In genomic region chr9:71519836-71520235, GRCm38 (mm10) we compare ENCODE assay signal across 20 mouse cellular contexts. TPM values are rescaled to one million over a fixed set of nuclear protein-coding genes. Genes with fewer than 3 reads are reported as not detected.
A peak's percentile ranks its signal among the peaks of the same experiment; 100 is the strongest.
DNase-seq lines count a peak whose midpoint lies in the region; ATAC-seq and TF ChIP-seq lines count a peak whose summit lies in the region.
"Had no signal": no experiment of that assay in that cellular context is flagged by ENCODE, and none has a peak within 500 bp of the region (broad histone marks: within the 10 kb centered on the region; RNA-seq: fewer than 3 reads in every experiment).

No protein-coding gene starts in this region.

- TF ChIP-seq CTCF in gastrocnemius, adult 2 months (IDR thresholded peaks at IDR 0.05), result peak; percentile 24; the same call in 1 of the 2 replicates
- peak; percentile 12; the same call in 1 of the 2 replicates for TF ChIP-seq CTCF in hindbrain, postnatal 0 days (IDR thresholded peaks at IDR 0.05; ENCODE audit: low read depth)
- TF ChIP-seq CTCF in stomach, postnatal 0 days (IDR thresholded peaks at IDR 0.05; ENCODE audit: low read depth), result peak; percentile 37

- no peak overlapping the region for H3K4me3 ChIP-seq in gastrocnemius, adult 2 months
- H3K4me3 ChIP-seq in hindbrain, postnatal 0 days (ENCODE audit: low read length), result no peak overlapping the region
- no peak overlapping the region for H3K4me3 ChIP-seq in hindbrain, embryonic 11.5 days (ENCODE audit: low read depth, low read length)
- H3K4me3 ChIP-seq in stomach, postnatal 0 days (ENCODE audit: low read depth, low read length), result no peak overlapping the region
- H3K4me3 ChIP-seq: embryonic facial prominence, embryonic 12.5 days; forebrain, embryonic 15.5 days; heart, embryonic 13.5 days; hindbrain, embryonic 12.5 days had no signal

- H3K4me2 ChIP-seq in hindbrain, postnatal 0 days (ENCODE audit: low read depth, low read length), result no peak overlapping the region
- H3K4me2 ChIP-seq in hindbrain, embryonic 11.5 days (replicated peaks; ENCODE audit: low read depth, low read length), result no peak overlapping the region
- H3K4me2 ChIP-seq in stomach, postnatal 0 days (replicated peaks; ENCODE audit: low read depth), result no peak overlapping the region
- H3K4me2 ChIP-seq: embryonic facial prominence, embryonic 12.5 days; forebrain, embryonic 15.5 days; heart, embryonic 13.5 days; hindbrain, embryonic 12.5 days had no signal

- no peaks in the 10 kb centered on the region for H3K9me3 ChIP-seq in hindbrain, postnatal 0 days (ENCODE audit: low read length)
- no peaks in the 10 kb centered on the region for H3K9me3 ChIP-seq in hindbrain, embryonic 11.5 days (ENCODE audit: control insufficient read depth, low read length)
- no peaks in the 10 kb centered on the region for H3K9me3 ChIP-seq in stomach, postnatal 0 days (ENCODE audit: control insufficient read depth, low read length)
- H3K9me3 ChIP-seq: embryonic facial prominence, embryonic 12.5 days; forebrain, embryonic 15.5 days; heart, embryonic 13.5 days; hindbrain, embryonic 12.5 days had no signal

- WGBS in hindbrain, postnatal 0 days, result 67% methylated on average over 3 of the region's 3 CpGs
- 81% methylated on average over 3 of the region's 3 CpGs for WGBS in hindbrain, embryonic 11.5 days
- 61% methylated on average over 3 of the region's 3 CpGs for WGBS in stomach, postnatal 0 days

- H3K36me3 ChIP-seq in hindbrain, postnatal 0 days (ENCODE audit: insufficient read depth, low read length), result no peaks in the 10 kb centered on the region
- no peaks in the 10 kb centered on the region for H3K36me3 ChIP-seq in hindbrain, embryonic 11.5 days (ENCODE audit: control insufficient read depth, insufficient read depth, low read length)
- no peaks in the 10 kb centered on the region for H3K36me3 ChIP-seq in stomach, postnatal 0 days (ENCODE audit: control insufficient read depth, insufficient read depth, low read length)
- H3K36me3 ChIP-seq: embryonic facial prominence, embryonic 12.5 days; forebrain, embryonic 15.5 days; hindbrain, embryonic 12.5 days had no signal

- intact Hi-C loops in gastrocnemius, adult 2 months (cut with DNase I), result no loop called here

- ATAC-seq in hindbrain, postnatal 0 days, result no peak
- no peak for ATAC-seq in hindbrain, embryonic 11.5 days (ENCODE audit: low FRiP score)
- ATAC-seq in stomach, postnatal 0 days (ENCODE audit: low FRiP score, low TSS enrichment), result no peak
- ATAC-seq: activated CD4-positive, CD25-positive, alpha-beta regulatory T cell, adult 4 months; forebrain, embryonic 15.5 days; hindbrain, embryonic 16.5 days; Patski had no signal

- no peak for TF ChIP-seq EP300 in stomach, postnatal 0 days (optimal IDR thresholded peaks at IDR 0.05)

- H3K4me1 ChIP-seq in hindbrain, postnatal 0 days (ENCODE audit: insufficient read depth, low read length), result no peaks in the 10 kb centered on the region
- no peaks in the 10 kb centered on the region for H3K4me1 ChIP-seq in hindbrain, embryonic 11.5 days (replicated peaks; ENCODE audit: control insufficient read depth, insufficient read depth, low read length)
- H3K4me1 ChIP-seq in stomach, postnatal 0 days (replicated peaks; ENCODE audit: control insufficient read depth, insufficient read depth), result no peaks in the 10 kb centered on the region
- H3K4me1 ChIP-seq: embryonic facial prominence, embryonic 12.5 days; forebrain, embryonic 15.5 days; hindbrain, embryonic 12.5 days had no signal

- H3K9ac ChIP-seq in hindbrain, postnatal 0 days (replicated peaks; ENCODE audit: low read length), result no peak overlapping the region
- H3K9ac ChIP-seq in hindbrain, embryonic 11.5 days (ENCODE audit: low read depth, low read length), result no peak overlapping the region
- no peak overlapping the region for H3K9ac ChIP-seq in stomach, postnatal 0 days (ENCODE audit: low read length)
- H3K9ac ChIP-seq: embryonic facial prominence, embryonic 12.5 days; forebrain, embryonic 15.5 days; heart, embryonic 13.5 days; hindbrain, embryonic 12.5 days had no signal

- no peak overlapping the region for H3K27ac ChIP-seq in gastrocnemius, adult 2 months
- no peak overlapping the region for H3K27ac ChIP-seq in hindbrain, postnatal 0 days
- no peak overlapping the region for H3K27ac ChIP-seq in hindbrain, embryonic 11.5 days (ENCODE audit: low read depth, low read length)
- H3K27ac ChIP-seq in stomach, postnatal 0 days (replicated peaks), result no peak overlapping the region
- H3K27ac ChIP-seq: embryonic facial prominence, embryonic 12.5 days; forebrain, embryonic 15.5 days; heart, embryonic 13.5 days; hindbrain, embryonic 12.5 days had no signal

- no peaks in the 10 kb centered on the region for H3K27me3 ChIP-seq in hindbrain, postnatal 0 days (ENCODE audit: insufficient read depth, low read length)
- H3K27me3 ChIP-seq in hindbrain, embryonic 11.5 days (ENCODE audit: control insufficient read depth, insufficient read depth, low read length), result no peaks in the 10 kb centered on the region
- no peaks in the 10 kb centered on the region for H3K27me3 ChIP-seq in stomach, postnatal 0 days (ENCODE audit: control insufficient read depth, insufficient read depth, low read length)
- H3K27me3 ChIP-seq: CH12.LX; embryonic facial prominence, embryonic 12.5 days; forebrain, embryonic 15.5 days; heart, embryonic 13.5 days; hindbrain, embryonic 12.5 days; Patski had no signal

- no peak for DNase-seq in gastrocnemius, adult 2 months
- no peak for DNase-seq in gastrocnemius, adult 8-10 months (ENCODE audit: low spot score in 2 of 2)
- DNase-seq in hindbrain, postnatal 0 days (ENCODE audit: low spot score), result no peak
- DNase-seq in hindbrain, embryonic 11.5 days (ENCODE audit: low spot score), result no peak
- DNase-seq in kidney, postnatal 14 days, result peak; percentile 20
- DNase-seq in kidney, adult 18-20 months, result no peak
- no peak for DNase-seq in stomach, postnatal 0 days (ENCODE audit: low spot score)
- DNase-seq: adrenal gland, adult 8-10 months; cerebellum, adult 11-12 months; cerebellum, adult 9-10 months; cerebellum, postnatal 25 days; gastrocnemius, postnatal 14 days had no signal

RNA-seq across cellular contexts. Expression of gene Polr2m, which starts 34.1 kb away (rescaled TPM):
- 100 to 1,000 TPM; 198 to 274 TPM for total RNA-seq in gastrocnemius, adult 2 months (2021)
- total RNA-seq in gastrocnemius, adult 8-10 months (2022), result 100 to 1,000 TPM; 186 to 228 (median 210) TPM
- total RNA-seq in hindbrain, postnatal 0 days (2014; rRNA removed), result 187 and 814 TPM in 2 replicates
- 291 and 293 TPM in 2 replicates for polyA plus RNA-seq in hindbrain, postnatal 0 days (2015; fragmentation: Nextera tagmentation; extraction: Ambion mirVana)
- polyA plus RNA-seq in hindbrain, embryonic 11.5 days (2014; fragmentation: Nextera tagmentation; extraction: Ambion mirVana), result 383 and 404 TPM in 2 replicates
- 149 and 155 TPM in 2 replicates for polyA plus RNA-seq in stomach, postnatal 0 days (2015; fragmentation: Nextera tagmentation; extraction: Ambion mirVana)
